Mouse (Mus musculus) liver (tissue): Measurements from ENCODE around the gene Krt75.
"Not testable (repeated sequence)": the region's sequence is repeated elsewhere in the genome, so short reads cannot be mapped to it uniquely, and the experiment has no call there.

Source experiments
- DNase-seq: peaks from one replicate; pipeline ENCODE4 v3.0.0-alpha.2; 2020; ENCODE audit warnings: mixed read lengths

Gene Krt75

GRCm38 (mm10) chr15:101573796-101574345 lies at the start of gene Krt75:
Krt75 (minus strand) TSS chr15:101573904.
- no peak for DNase-seq

- DNase-seq: no peak
Observed at GRCm38 (mm10) chr15:101599123-101599522, 25.4 kb upstream of the Krt75 start.

- no peak for DNase-seq
Observed at GRCm38 (mm10) chr15:101588216-101588615, 14.5 kb upstream of the Krt75 start.

- no peak for DNase-seq
Observed at GRCm38 (mm10) chr15:101584456-101584855, 10.8 kb upstream of the Krt75 start.

GRCm38 (mm10) chr15:101583211-101583965 lies 9.7 kb upstream of the Krt75 start:
- no peak for DNase-seq

GRCm38 (mm10) chr15:101581701-101582100 lies 8.0 kb upstream of the Krt75 start:
- DNase-seq: no peak

GRCm38 (mm10) chr15:101575506-101575905 lies 1.8 kb upstream of the Krt75 start:
- no peak for DNase-seq

GRCm38 (mm10) chr15:101567780-101568179 lies 5.9 kb downstream of the Krt75 start:
- DNase-seq: peak; percentile 11

- no peak for DNase-seq
Observed at GRCm38 (mm10) chr15:101562850-101563249, 10.9 kb downstream of the Krt75 start, which contains the start of gene Krt90. Krt90 (minus strand) TSS chr15:101562950.

GRCm38 (mm10) chr15:101558034-101558646 lies 15.6 kb downstream of the Krt75 start:
- no peak for DNase-seq

- DNase-seq: peak; percentile 31
Observed at GRCm38 (mm10) chr15:101553169-101553568, 20.5 kb downstream of the Krt75 start.

GRCm38 (mm10) chr15:101552188-101552587 lies 21.5 kb downstream of the Krt75 start:
- DNase-seq: no peak

GRCm38 (mm10) chr15:101550567-101550966 lies 23.1 kb downstream of the Krt75 start, which contains the start of gene Krt82:
Krt82 (minus strand) TSS chr15:101550667.
- DNase-seq: no peak

- no peak for DNase-seq
Observed at GRCm38 (mm10) chr15:101544478-101544877, 29.2 kb downstream of the Krt75 start.

- DNase-seq: no peak
Observed at GRCm38 (mm10) chr15:101542543-101542942, 31.2 kb downstream of the Krt75 start.

GRCm38 (mm10) chr15:101538580-101538900 lies 35.2 kb downstream of the Krt75 start:
- DNase-seq: no peak

GRCm38 (mm10) chr15:101537864-101538579 lies 35.7 kb downstream of the Krt75 start:
- no peak for DNase-seq

GRCm38 (mm10) chr15:101536054-101536850 lies 37.5 kb downstream of the Krt75 start:
- DNase-seq: no peak

- no peak for DNase-seq
Observed at GRCm38 (mm10) chr15:101532720-101533119, 41.0 kb downstream of the Krt75 start, which contains the start of gene Krt84. Krt84 (minus strand) TSS chr15:101532820.

- DNase-seq: no peak
Observed at GRCm38 (mm10) chr15:101522556-101523232, 51.0 kb downstream of the Krt75 start.

- peak; percentile 61 for DNase-seq
Observed at GRCm38 (mm10) chr15:101519792-101520191, 53.9 kb downstream of the Krt75 start.

- not testable (repeated sequence) for DNase-seq
Observed at GRCm38 (mm10) chr15:101517161-101517560, 56.5 kb downstream of the Krt75 start, which contains the start of gene Gm49425. Gm49425 (minus strand) TSS chr15:101517261.
